Mouse (Mus musculus) heart, adult 18-20 months (tissue): ENCODE measurements around the gene Heatr6. TPM values are rescaled to one million over a fixed set of nuclear protein-coding genes. Genes with fewer than 3 reads are reported as not detected.

ENCODE experiments used
- DNase-seq, 2 experiments: peaks; one replicate each; pipeline ENCODE4 v3.0.0; 2021 to 2022; ENCODE audit warnings: mixed read lengths in 1 of 2
- total RNA-seq, 2 experiments: library from RNA; stranded (reverse); gene quantifications; 2 replicates each; pipeline ENCODE4 v1.2.3; 2021

Gene Heatr6
- total RNA-seq, 2 experiments from 2014 or later: 5.5 to 6.5 TPM

- peak in 1 of 2 experiments; percentile 38 for DNase-seq
These were observed 48.7 kb downstream of the Heatr6 start for GRCm38 (mm10) chr11:83802166-83802565.

- no peak for DNase-seq
These were observed 49.1 kb downstream of the Heatr6 start for GRCm38 (mm10) chr11:83802581-83802980.

GRCm38 (mm10) chr11:83810441-83810840 is 56.9 kb downstream of the Heatr6 start:
- DNase-seq: no peak

- DNase-seq: no peak
These were observed 61.7 kb downstream of the Heatr6 start for GRCm38 (mm10) chr11:83815191-83815590.

- peak; percentile 26 to 67 for DNase-seq
These were observed 62.1 kb downstream of the Heatr6 start for GRCm38 (mm10) chr11:83815628-83816027.

GRCm38 (mm10) chr11:83817048-83817447 is 63.6 kb downstream of the Heatr6 start:
- DNase-seq: no peak

GRCm38 (mm10) chr11:83817994-83818393 is 64.5 kb downstream of the Heatr6 start:
- DNase-seq: no peak

- DNase-seq: no peak
These were observed 65.2 kb downstream of the Heatr6 start for GRCm38 (mm10) chr11:83818591-83819127.

GRCm38 (mm10) chr11:83819806-83820483 is 66.4 kb downstream of the Heatr6 start:
- no peak for DNase-seq

- no peak for DNase-seq
These were observed 72.6 kb downstream of the Heatr6 start for GRCm38 (mm10) chr11:83826142-83826541.

- no peak for DNase-seq
These were observed 75.2 kb downstream of the Heatr6 start for GRCm38 (mm10) chr11:83828553-83829142.

- DNase-seq: peak in 1 of 2 experiments; percentile 41
These were observed 78.9 kb downstream of the Heatr6 start for GRCm38 (mm10) chr11:83832389-83832788.

Other genes with a start within 250 kb of the Heatr6 start
- under 1 TPM in 1 of 2 experiments, not detected in 1; 0.26 TPM for gene Heatr9, start 231.5 kb upstream of the Heatr6 start, total RNA-seq
- gene Ccl5, start 223.2 kb upstream of the Heatr6 start, total RNA-seq: 10 to 100 TPM in 1 of 2 experiments, 1 to 10 TPM in 1; 2.6 to 10.5 TPM
- 1 to 10 TPM; 5.6 to 8.7 TPM for gene Ccl9, start 175.1 kb upstream of the Heatr6 start, total RNA-seq
- gene Ccl6, start 160.6 kb upstream of the Heatr6 start, total RNA-seq: 10 to 100 TPM; 11.8 to 13.3 TPM
- gene Rpl9-ps1, start 108.1 kb upstream of the Heatr6 start, total RNA-seq: not detected
- not detected for gene Ccl3, start 104.3 kb upstream of the Heatr6 start, total RNA-seq
- gene Ccl4, start 91.1 kb upstream of the Heatr6 start, total RNA-seq: not detected
- 1 to 10 TPM; 3.8 to 4.1 TPM for gene Wfdc17, start 49.7 kb upstream of the Heatr6 start, total RNA-seq
- gene Wfdc18, start 44.7 kb upstream of the Heatr6 start, total RNA-seq: not detected
- not detected for gene Wfdc21, start 6.8 kb upstream of the Heatr6 start, total RNA-seq
- gene Hnf1b, start 96.4 kb downstream of the Heatr6 start, total RNA-seq: under 1 TPM in 1 of 2 experiments, not detected in 1; 0.21 TPM
- gene Ddx52, start 188.4 kb downstream of the Heatr6 start, total RNA-seq: 10 to 100 TPM; 10.2 to 10.3 TPM
- gene Synrg, start 210.7 kb downstream of the Heatr6 start, total RNA-seq: 10 to 100 TPM; 26.7 to 31.0 TPM